1 mouse cellular context compared by ENCODE assay signal in the genomic region with DNA sequence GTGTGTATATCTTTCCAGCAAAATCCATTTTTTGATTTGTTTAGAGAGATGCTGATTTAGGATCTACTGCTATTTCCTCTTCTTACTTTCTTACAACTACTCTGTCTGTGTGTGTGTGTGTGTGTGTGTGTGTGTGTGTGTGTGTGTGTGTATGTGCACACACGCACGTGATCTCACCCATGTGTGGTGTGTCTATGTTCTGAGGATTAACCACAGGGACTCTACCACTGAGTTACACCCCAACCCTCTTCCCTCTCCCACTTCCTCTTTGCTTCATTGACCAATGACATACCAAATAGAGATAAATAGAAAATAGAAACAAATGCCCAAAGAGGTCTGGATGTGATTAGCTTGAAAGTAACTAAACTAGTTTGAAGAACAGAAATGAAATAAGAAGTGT.
TF ChIP-seq lines count a peak whose summit lies in the region.

No protein-coding gene starts in this region.

TF ChIP-seq in CH12.LX, 34 proteins besides CTCF, POLR2A, EP300 and RAD21 (continued from another document):
- no peak for TF ChIP-seq GABPA (IDR thresholded peaks at IDR 0.05; ENCODE audit: insufficient replicate concordance, low read depth, low read length)
- TF ChIP-seq IRF4 (IDR thresholded peaks at IDR 0.05; ENCODE audit: low read depth, low read length) = 0 out of 2 replicates have a peak, but pooled peaks have one; percentile 38
- no peak for TF ChIP-seq E2F4 (IDR thresholded peaks at IDR 0.05; ENCODE audit: insufficient replicate concordance, low read depth, low read length)
TF ChIP-seq in CH12.LX: peak in this region for 2.
